Mouse (Mus musculus) stomach, embryonic 15.5 days (tissue): Measurements from ENCODE around the gene Lrpprc. TPM values are rescaled to one million over a fixed set of nuclear protein-coding genes. Genes with fewer than 3 reads are reported as not detected.

Experiments
- ATAC-seq: fragments of 200-750 bp; cut with Nextera tagmentation; 2 replicates; pipeline ENCODE4 v1.8.0; 2017; ENCODE audit warnings: low read depth, moderate number of reproducible peaks, moderate TSS enrichment; ENCODE audit not compliant: insufficient read depth, low FRiP score
- H3K27ac ChIP-seq: fragments of 300-500 bp; sonication (generic); 2 replicates; pipeline ENCODE4 v1.5.1; 2015; ENCODE audit warnings: mild to moderate bottlenecking, inconsistent platforms
- H3K27me3 ChIP-seq: fragments of 300-500 bp; sonication (generic); replicated peaks from 2 replicates; pipeline ENCODE4 v1.6.1; 2015; ENCODE audit warnings: inconsistent platforms
- H3K36me3 ChIP-seq: fragments of 300-500 bp; sonication (generic); 2 replicates; pipeline ENCODE4 v1.6.1; 2015; ENCODE audit warnings: inconsistent platforms
- H3K4me1 ChIP-seq: fragments of 300-500 bp; sonication (generic); 2 replicates; pipeline ENCODE4 v1.6.1; 2015; ENCODE audit warnings: inconsistent platforms
- H3K4me2 ChIP-seq: fragments of 300-500 bp; sonication (generic); 2 replicates; pipeline ENCODE4 v1.6.1; 2015; ENCODE audit warnings: mild to moderate bottlenecking, inconsistent platforms
- H3K4me3 ChIP-seq: fragments of 300-500 bp; sonication (generic); replicated peaks from 2 replicates; pipeline ENCODE4 v1.5.1; 2015; ENCODE audit warnings: inconsistent platforms
- H3K9ac ChIP-seq: fragments of 300-500 bp; sonication (generic); 2 replicates; pipeline ENCODE4 v1.6.1; 2015; ENCODE audit warnings: inconsistent platforms
- H3K9me3 ChIP-seq: fragments of 300-500 bp; sonication (generic); 2 replicates; pipeline ENCODE4 v1.6.1; 2016; ENCODE audit warnings: inconsistent platforms
- WGBS: fragments of 180-500 bp; shearing (Covaris S2); methylation state at CpG from one replicate; pipeline ENCODE4 v1.1.7; 2015; 5-methylcytosine and 5-hydroxymethylcytosine counted together
- polyA plus RNA-seq: library from polyadenylated mRNA; unstranded; fragments of >200 nt; fragmentation: Nextera tagmentation; extraction: Ambion mirVana; gene quantifications from 2 replicates; pipeline ENCODE4 v1.2.1, GENCODE M21; 2015

Gene Lrpprc
- polyA plus RNA-seq, 1 experiment from 2014 or later: 44.2 TPM

DNA sequence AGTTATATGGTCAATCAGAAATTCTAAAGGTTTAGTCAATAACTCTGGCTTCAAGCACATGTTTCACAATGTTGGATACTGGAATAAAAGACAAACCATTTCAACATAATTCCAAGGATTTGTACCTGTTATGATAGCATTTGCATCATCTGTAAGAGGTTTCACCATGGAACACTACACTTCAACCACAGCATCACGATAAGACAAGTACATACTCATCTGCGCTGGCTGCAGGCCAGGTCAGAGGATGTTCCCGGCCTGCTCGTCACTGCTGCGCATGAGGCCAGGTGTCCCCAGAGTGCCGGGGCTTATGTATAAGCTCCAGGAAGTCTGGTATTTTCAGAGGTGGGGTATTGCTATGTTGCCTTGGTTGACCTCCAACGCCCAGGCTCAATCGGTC is 58.0 kb downstream of the Lrpprc start:
- no peaks in the 10 kb centered on the region for H3K4me1 ChIP-seq

DNA sequence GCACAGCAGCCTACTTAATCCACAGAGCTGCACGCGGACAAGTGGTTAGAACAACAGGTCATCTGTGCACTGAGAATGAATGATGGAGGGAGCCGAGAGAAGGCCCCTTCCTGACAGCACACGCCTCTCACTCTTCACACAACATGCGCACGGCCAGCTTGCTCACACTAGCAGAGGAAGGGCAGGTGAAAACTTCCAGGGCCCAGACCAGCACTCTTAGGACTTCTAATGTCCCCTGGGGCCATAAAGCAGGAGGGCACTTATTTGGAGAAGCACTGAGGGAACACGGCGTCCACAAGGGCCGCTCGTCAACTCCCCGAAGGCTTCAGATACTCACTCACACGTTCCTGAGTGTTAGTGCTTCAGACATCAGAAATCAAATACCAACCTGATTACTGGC is 59.2 kb downstream of the Lrpprc start:
- Histone ChIP-seq H3K4me2 (no peak overlapping the region), H3K27me3 (no peaks in the 10 kb centered on the region), H3K36me3 (peaks cover 12% of the 10 kb centered on the region; the same call in 1 of the 2 replicates), H3K27ac (no peak overlapping the region), H3K9ac (no peak overlapping the region), H3K4me1 (no peaks in the 10 kb centered on the region), H3K9me3 (no peaks in the 10 kb centered on the region), H3K4me3 (no peak overlapping the region)
- ATAC-seq: no peak
- WGBS: 86% methylated on average over 12 of the region's 12 CpGs

More for the DNA sequence above, 58.0 kb downstream of the Lrpprc start:
- no peak for ATAC-seq
- no peaks in the 10 kb centered on the region for H3K27me3 ChIP-seq
- no peak overlapping the region for H3K4me3 ChIP-seq
- no peaks in the 10 kb centered on the region for H3K9me3 ChIP-seq
- 87% methylated on average over 8 of the region's 8 CpGs for WGBS
- peaks cover 12% of the 10 kb centered on the region; the same call in 1 of the 2 replicates for H3K36me3 ChIP-seq
- no peak overlapping the region for H3K27ac ChIP-seq
- no peak overlapping the region for H3K9ac ChIP-seq
- H3K4me2 ChIP-seq: no peak overlapping the region

- H3K27ac ChIP-seq: no peak overlapping the region
- no peak overlapping the region for H3K4me3 ChIP-seq
- peaks cover 23% of the 10 kb centered on the region; the same call in 1 of the 2 replicates for H3K36me3 ChIP-seq
- H3K27me3 ChIP-seq: no peaks in the 10 kb centered on the region
- H3K4me1 ChIP-seq: no peaks in the 10 kb centered on the region
- H3K9me3 ChIP-seq: no peaks in the 10 kb centered on the region
- no peak overlapping the region for H3K4me2 ChIP-seq
- no peak overlapping the region for H3K9ac ChIP-seq
- ATAC-seq: no peak
- 81% methylated on average over 5 of the region's 5 CpGs for WGBS
These were observed 61.4 kb downstream of the Lrpprc start for GRCm38 (mm10) chr17:84729140-84729539.

DNA sequence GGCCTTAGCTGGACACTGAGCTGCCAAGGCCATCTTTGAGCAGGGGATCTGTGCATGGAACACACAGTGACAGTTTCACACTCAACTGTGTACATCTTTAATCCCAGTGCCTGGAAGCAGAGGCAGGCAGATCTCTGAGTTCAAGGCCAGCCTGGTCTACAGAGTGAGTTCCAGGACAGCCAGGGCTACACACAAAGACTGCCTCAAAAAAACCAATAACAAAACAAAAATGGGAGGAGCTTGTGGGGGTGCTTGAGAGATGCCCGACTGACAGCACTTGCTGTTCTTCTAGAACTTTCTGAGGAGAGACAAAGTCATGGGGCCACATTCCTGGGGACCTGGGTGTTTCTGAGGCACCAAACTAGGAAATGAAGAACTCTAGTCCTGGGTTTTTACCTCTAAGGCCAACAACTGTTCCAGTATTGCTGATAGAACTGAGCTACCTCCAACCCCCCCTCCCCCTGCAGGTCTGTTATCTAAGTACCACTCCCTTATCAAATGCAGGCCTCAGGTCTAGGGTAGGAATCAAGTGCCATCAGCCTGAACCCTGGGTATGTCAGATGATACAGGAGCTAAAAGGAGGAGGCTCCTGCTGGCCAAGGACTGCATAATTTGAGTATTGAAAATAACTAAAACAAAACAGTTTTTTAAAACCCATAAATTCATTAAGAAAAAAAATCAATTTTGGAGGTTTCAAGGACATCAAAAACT is 62.2 kb downstream of the Lrpprc start:
- no peaks in the 10 kb centered on the region for H3K4me1 ChIP-seq
- no peak overlapping the region for H3K4me2 ChIP-seq
- no peak overlapping the region for H3K27ac ChIP-seq
- no peak overlapping the region for H3K9ac ChIP-seq
- ATAC-seq: peak; percentile 89; the same call in 1 of the 2 replicates
- H3K9me3 ChIP-seq: no peaks in the 10 kb centered on the region
- 80% methylated on average over 1 of the region's 1 CpGs for WGBS
- H3K4me3 ChIP-seq: no peak overlapping the region
- peaks cover 23% of the 10 kb centered on the region; the same call in 1 of the 2 replicates for H3K36me3 ChIP-seq
- no peaks in the 10 kb centered on the region for H3K27me3 ChIP-seq

GRCm38 (mm10) chr17:84725163-84725562 is 65.4 kb downstream of the Lrpprc start:
- Histone ChIP-seq H3K4me2 (no peak overlapping the region), H3K27me3 (no peaks in the 10 kb centered on the region), H3K9me3 (no peaks in the 10 kb centered on the region), H3K27ac (no peak overlapping the region), H3K36me3 (peaks cover 22% of the 10 kb centered on the region), H3K9ac (no peak overlapping the region), H3K4me1 (no peaks in the 10 kb centered on the region), H3K4me3 (no peak overlapping the region)
- 97% methylated on average over 3 of the region's 3 CpGs for WGBS
- no peak for ATAC-seq

- no peaks in the 10 kb centered on the region for H3K4me1 ChIP-seq
- H3K9ac ChIP-seq: no peak overlapping the region
- no peaks in the 10 kb centered on the region for H3K27me3 ChIP-seq
- no peak overlapping the region for H3K4me2 ChIP-seq
- H3K4me3 ChIP-seq: no peak overlapping the region
- ATAC-seq: no peak
- 88% methylated on average over 9 of the region's 9 CpGs for WGBS
- H3K9me3 ChIP-seq: no peaks in the 10 kb centered on the region
- H3K27ac ChIP-seq: no peak overlapping the region
- H3K36me3 ChIP-seq: peaks cover 22% of the 10 kb centered on the region
These were observed 66.6 kb downstream of the Lrpprc start for GRCm38 (mm10) chr17:84724028-84724427.

DNA sequence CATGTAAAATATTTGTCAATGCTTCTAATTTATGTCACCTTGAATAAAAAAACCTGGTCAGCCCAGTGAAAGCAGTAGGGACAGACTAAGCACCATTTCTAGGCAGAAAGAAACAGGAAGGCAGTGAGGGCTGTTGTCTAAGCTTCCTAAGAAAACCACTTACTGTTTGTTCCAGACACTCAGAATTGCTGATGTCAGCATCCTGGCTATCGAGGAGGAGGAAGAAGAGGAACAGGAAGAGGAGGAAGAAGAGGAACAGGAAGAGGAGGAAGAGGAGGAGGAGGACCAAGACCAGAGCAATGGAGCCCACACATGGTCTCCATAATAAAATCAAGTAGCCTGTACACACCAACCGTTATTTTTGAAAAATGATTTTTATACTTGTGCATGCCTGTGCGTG is 71.5 kb downstream of the Lrpprc start:
- H3K27ac ChIP-seq: no peak overlapping the region
- no peaks in the 10 kb centered on the region for H3K4me1 ChIP-seq
- H3K4me2 ChIP-seq: no peak overlapping the region
- ATAC-seq: no peak
- no peak overlapping the region for H3K4me3 ChIP-seq
- no peaks in the 10 kb centered on the region for H3K27me3 ChIP-seq
- H3K36me3 ChIP-seq: peaks cover 14% of the 10 kb centered on the region
- no peak overlapping the region for H3K9ac ChIP-seq
- 74% methylated on average over 3 of the region's 3 CpGs for WGBS
- no peaks in the 10 kb centered on the region for H3K9me3 ChIP-seq

DNA sequence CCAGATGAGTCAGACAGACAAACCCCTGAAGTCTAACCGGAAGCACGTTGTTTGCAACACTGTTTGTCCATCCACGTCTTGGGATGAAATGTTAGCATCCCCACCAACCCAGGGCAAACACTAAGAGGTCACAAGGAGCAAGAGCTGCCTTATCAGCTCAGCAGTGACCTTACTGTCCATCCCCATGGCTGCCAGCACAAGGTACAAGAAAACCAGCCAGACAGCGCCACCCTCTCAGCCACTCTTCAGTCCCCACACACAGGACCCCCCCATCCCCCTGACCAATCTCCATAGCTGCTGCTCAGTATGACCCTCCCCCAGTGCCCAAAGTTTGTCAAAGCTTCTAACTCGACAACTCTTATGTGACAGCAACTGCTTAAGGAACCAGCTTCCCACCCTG is 73.2 kb downstream of the Lrpprc start:
- Histone ChIP-seq H3K4me2 (no peak overlapping the region), H3K9ac (no peak overlapping the region), H3K27ac (no peak overlapping the region), H3K27me3 (no peaks in the 10 kb centered on the region), H3K9me3 (no peaks in the 10 kb centered on the region), H3K36me3 (peaks cover 18% of the 10 kb centered on the region), H3K4me1 (no peaks in the 10 kb centered on the region), H3K4me3 (no peak overlapping the region)
- WGBS: 80% methylated on average over 5 of the region's 5 CpGs
- no peak for ATAC-seq

DNA sequence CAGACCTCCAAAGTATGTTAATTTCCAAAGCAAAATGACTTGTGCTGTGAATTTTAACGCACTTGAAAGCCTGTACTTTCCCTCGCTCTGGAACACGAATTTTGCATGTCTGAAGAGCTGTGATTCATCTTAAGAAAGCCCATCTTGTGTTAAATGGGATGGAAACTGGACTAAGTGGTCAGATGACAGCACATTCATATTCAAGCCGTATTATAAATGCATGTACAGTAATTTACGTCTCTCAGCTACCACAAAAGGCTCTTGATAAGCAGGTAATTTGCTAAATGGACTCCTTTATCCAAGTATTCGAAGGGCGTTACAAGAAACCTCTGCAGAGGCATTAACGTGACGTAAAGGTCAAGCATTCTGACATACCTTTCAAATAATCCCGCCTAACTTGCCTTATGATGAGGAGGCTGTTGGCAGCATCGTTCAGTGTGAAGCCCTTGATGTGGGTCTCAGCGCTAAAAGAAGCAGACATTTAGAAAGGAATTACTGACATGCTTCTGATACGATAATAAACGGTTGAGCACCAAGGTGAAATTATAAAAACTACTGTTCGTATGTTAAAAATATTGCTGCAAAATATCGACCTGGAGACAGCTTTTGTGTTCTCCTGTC is 74.2 kb downstream of the Lrpprc start:
- Histone ChIP-seq H3K36me3 (peaks cover 9% of the 10 kb centered on the region; the same call in 1 of the 2 replicates), H3K9me3 (no peaks in the 10 kb centered on the region), H3K27ac (no peak overlapping the region), H3K9ac (no peak overlapping the region), H3K4me2 (no peak overlapping the region), H3K4me3 (no peak overlapping the region), H3K4me1 (no peaks in the 10 kb centered on the region), H3K27me3 (no peaks in the 10 kb centered on the region)
- WGBS: 60% methylated on average over 16 of the region's 16 CpGs
- ATAC-seq: no peak

DNA sequence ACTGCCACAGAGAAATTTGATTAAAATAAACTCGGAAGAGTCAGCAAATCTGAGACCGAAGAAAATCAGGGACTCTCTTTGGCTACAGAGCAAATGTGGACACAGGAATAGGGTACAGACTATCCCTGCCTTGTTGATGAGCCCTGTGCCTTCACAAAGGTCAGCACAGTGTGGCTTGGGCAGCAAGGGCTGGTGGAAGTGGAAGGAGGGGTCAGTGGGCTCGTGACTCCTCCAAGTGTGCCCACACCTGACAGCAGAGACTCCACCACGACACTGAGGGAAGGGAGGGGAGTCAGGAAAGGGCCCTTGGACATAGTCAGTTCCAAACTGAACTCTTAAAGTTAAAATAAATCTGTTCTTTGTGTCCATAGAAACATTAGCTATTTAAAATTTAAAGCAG is 75.7 kb downstream of the Lrpprc start:
- H3K9ac ChIP-seq: no peak overlapping the region
- H3K27ac ChIP-seq: no peak overlapping the region
- no peak overlapping the region for H3K4me3 ChIP-seq
- H3K36me3 ChIP-seq: peaks cover 8% of the 10 kb centered on the region; the same call in 1 of the 2 replicates
- WGBS: 72% methylated on average over 4 of the region's 4 CpGs
- no peak for ATAC-seq
- H3K4me2 ChIP-seq: no peak overlapping the region
- no peaks in the 10 kb centered on the region for H3K27me3 ChIP-seq
- no peaks in the 10 kb centered on the region for H3K9me3 ChIP-seq
- H3K4me1 ChIP-seq: no peaks in the 10 kb centered on the region

DNA sequence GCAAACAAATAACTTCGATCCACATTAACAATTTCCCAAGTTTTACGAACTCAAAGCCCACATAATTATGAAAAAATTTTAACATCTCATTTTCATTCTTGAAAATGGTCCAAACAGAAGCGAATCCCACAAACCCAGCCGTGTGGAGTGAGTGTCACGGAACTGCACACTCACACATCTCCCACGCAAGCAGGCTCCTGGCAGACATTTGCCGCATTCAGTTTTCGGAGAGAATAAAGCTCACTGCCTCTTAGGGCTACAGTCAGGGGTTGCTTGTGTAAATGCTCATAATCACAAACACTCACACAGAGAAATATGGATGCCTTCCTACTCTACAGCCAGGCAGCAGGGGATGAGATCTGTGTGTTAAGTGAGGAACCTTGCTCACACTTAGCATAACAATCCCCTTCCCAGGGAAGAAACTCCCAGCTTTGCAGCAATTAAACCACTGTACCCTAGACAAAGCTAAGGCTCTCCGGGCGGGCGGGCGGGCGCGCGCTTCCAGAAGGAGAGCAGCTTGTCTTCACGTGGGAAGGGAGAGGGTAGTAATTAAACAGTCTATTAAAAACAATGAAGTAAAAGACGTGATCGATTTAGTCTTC is 76.9 kb downstream of the Lrpprc start:
- H3K36me3 ChIP-seq: peaks cover 8% of the 10 kb centered on the region; the same call in 1 of the 2 replicates
- 90% methylated on average over 18 of the region's 18 CpGs for WGBS

DNA sequence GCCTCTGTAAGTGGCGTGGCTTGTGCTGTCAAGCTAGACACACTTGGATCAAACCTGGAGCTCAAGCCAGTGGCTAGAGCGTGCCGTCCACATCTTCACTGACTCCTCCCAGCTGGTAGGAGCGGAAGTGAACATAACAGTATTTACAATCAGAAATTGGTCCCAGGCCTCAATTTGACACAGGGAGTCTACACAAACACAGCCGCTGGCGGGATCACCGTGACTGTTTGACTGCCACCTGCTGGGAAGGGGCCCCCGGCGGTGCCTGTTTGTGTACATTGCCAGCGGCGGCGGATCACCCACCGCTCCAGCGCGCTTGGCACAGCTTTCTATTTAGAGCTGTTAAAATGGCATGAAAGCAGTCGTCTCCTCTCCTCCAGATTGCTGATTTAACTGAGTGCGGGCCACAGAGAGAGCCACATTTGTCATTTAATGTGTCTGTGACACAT is 81.2 kb downstream of the Lrpprc start:
- H3K9me3 ChIP-seq: no peaks in the 10 kb centered on the region

More for the DNA sequence above, 76.9 kb downstream of the Lrpprc start:
- Histone ChIP-seq H3K27ac (no peak overlapping the region), H3K4me3 (no peak overlapping the region), H3K4me1 (peaks cover 3% of the 10 kb centered on the region; the same call in 1 of the 2 replicates), H3K9me3 (no peaks in the 10 kb centered on the region), H3K27me3 (no peaks in the 10 kb centered on the region), H3K9ac (no peak overlapping the region), H3K4me2 (no peak overlapping the region)
- no peak for ATAC-seq

More for the DNA sequence above, 81.2 kb downstream of the Lrpprc start:
- 69% methylated on average over 17 of the region's 17 CpGs for WGBS
- Histone ChIP-seq H3K27ac (no peak overlapping the region), H3K36me3 (peaks cover 14% of the 10 kb centered on the region; the same call in 1 of the 2 replicates), H3K9ac (no peak overlapping the region), H3K4me1 (peaks cover 3% of the 10 kb centered on the region; the same call in 1 of the 2 replicates), H3K27me3 (no peaks in the 10 kb centered on the region), H3K4me2 (no peak overlapping the region), H3K4me3 (no peak overlapping the region)
- ATAC-seq: no peak
